Comparison of ENCODE assay signal across 18 mouse cellular contexts in genomic region chr16:22877660-22878390, GRCm38 (mm10). TPM values are rescaled to one million over a fixed set of nuclear protein-coding genes. Genes with fewer than 3 reads are reported as not detected.
DNase-seq lines count a peak whose midpoint lies in the region; ATAC-seq and TF ChIP-seq lines count a peak whose summit lies in the region.
"Had no signal": no experiment of that assay in that cellular context is flagged by ENCODE, and none has a peak within 500 bp of the region (broad histone marks: within the 10 kb centered on the region; RNA-seq: fewer than 3 reads in every experiment).

No protein-coding gene starts in this region.

- no peak overlapping the region for H3K4me3 ChIP-seq in layer of hippocampus, adult 2 months
- H3K4me3 ChIP-seq: embryonic facial prominence, embryonic 13.5 days; intestine, embryonic 15.5 days had no signal

- no peak overlapping the region for H3K27ac ChIP-seq in layer of hippocampus, adult 2 months
- H3K27ac ChIP-seq: embryonic facial prominence, embryonic 13.5 days; intestine, embryonic 15.5 days had no signal

- no peak for ATAC-seq in cerebellum, adult (ENCODE audit: insufficient number of reproducible peaks, low FRiP score, low TSS enrichment)
- ATAC-seq: intestine, embryonic 15.5 days; lung, postnatal 0 days had no signal

- TF ChIP-seq CTCF in layer of hippocampus, adult 2 months (conservative IDR thresholded peaks at IDR 0.05), result no peak

- DNase-seq in cerebellum, adult 11-12 months, result peak; percentile 21
- DNase-seq in layer of hippocampus, adult 11-12 months (ENCODE audit: low spot score), result peak; percentile 22
- DNase-seq in layer of hippocampus, postnatal 25 days (ENCODE audit: extremely low spot score in 1 of 2, low spot score in 1 of 2), result no peak
- DNase-seq in NIH3T3 (ENCODE audit: low read depth), result peak; percentile 25
- peak; percentile 27 to 29 for DNase-seq in layer of hippocampus, adult 2 months (ENCODE audit: low spot score in 2 of 2)
- DNase-seq in adrenal gland, adult 18-20 months (ENCODE audit: low spot score in 2 of 2), result no peak
- DNase-seq in spleen, postnatal 10 days (ENCODE audit: low spot score in 2 of 2), result no peak
- DNase-seq: adrenal gland, postnatal 14 days; gastrocnemius, postnatal 14 days; heart, postnatal 36 days; kidney, postnatal 14 days; liver had no signal

RNA-seq across cellular contexts. Expression of gene Ahsg, which starts 13.3 kb away (rescaled TPM):
- not detected for total RNA-seq in layer of hippocampus, postnatal 25 days (2021)
- total RNA-seq in layer of hippocampus, adult 2 months (2021), result not detected
- 1 to 10 TPM; 5.0 to 8.3 TPM for total RNA-seq in adrenal gland, adult 18-20 months (2021)
- total RNA-seq: left cerebral cortex, postnatal 10 days; megakaryocyte-erythroid progenitor cell, adult 5-6 weeks had no signal

RNA-seq across cellular contexts. Expression of gene Dnajb11, which starts 20.2 kb away (rescaled TPM):
- total RNA-seq in layer of hippocampus, postnatal 25 days (2021), result 10 to 100 TPM; 71.1 to 71.7 TPM
- total RNA-seq in layer of hippocampus, adult 2 months (2021), result 10 to 100 TPM; 61.1 to 62.5 TPM
- 10 to 100 TPM; 60.8 to 72.1 TPM for total RNA-seq in adrenal gland, adult 18-20 months (2021)

RNA-seq across cellular contexts. Expression of gene Tbccd1, which starts 20.4 kb away (rescaled TPM):
- 10 to 100 TPM; 13.7 to 14.6 TPM for total RNA-seq in layer of hippocampus, postnatal 25 days (2021)
- total RNA-seq in layer of hippocampus, adult 2 months (2021), result 10 to 100 TPM; 13.6 to 15.9 TPM
- 10 to 100 TPM; 13.8 TPM for total RNA-seq in adrenal gland, adult 18-20 months (2021)

RNA-seq across cellular contexts. Expression of gene Fetub, which starts 40.3 kb away (rescaled TPM):
- under 1 TPM in 1 of 2 experiments, not detected in 1; 0.25 TPM for total RNA-seq in layer of hippocampus, postnatal 25 days (2021)
- total RNA-seq in layer of hippocampus, adult 2 months (2021), result under 1 TPM; 0.49 to 0.54 TPM
- total RNA-seq in adrenal gland, adult 18-20 months (2021), result 10 to 100 TPM in 1 of 2 experiments, 1 to 10 TPM in 1; 1.6 to 78.1 TPM
- total RNA-seq: gastrocnemius, postnatal 14 days; megakaryocyte-erythroid progenitor cell, adult 5-6 weeks had no signal

Comparison
In these comparisons a context has a peak if more than half of its experiments do, and no peak if none do; other contexts are left out.
1. DNase-seq: peak in cerebellum, adult 11-12 months (single experiment), layer of hippocampus, adult 11-12 months (single experiment), NIH3T3 (single experiment) and layer of hippocampus, adult 2 months (2 of 2); none in layer of hippocampus, postnatal 25 days (0 of 2), adrenal gland, adult 18-20 months (0 of 2) and spleen, postnatal 10 days (0 of 2).
2. RNA of gene Ahsg, which starts 13.3 kb away (total RNA-seq): 5.0 to 8.3 TPM in adrenal gland, adult 18-20 months; not detected in layer of hippocampus, postnatal 25 days and not detected in layer of hippocampus, adult 2 months; every median in the first group is over 4 times any median in the second.